Mouse (Mus musculus) MEL (cell line): ENCODE results near the gene Fanca.
A peak's percentile ranks its signal among the peaks of the same experiment; 100 is the strongest.

Source experiments
- BHLHE40 ChIP-seq: IDR thresholded peaks from 2 replicates; pipeline ENCODE4 v1.6.1; 2012; ENCODE audit warnings: low read depth, mild to moderate bottlenecking, inconsistent platforms, low read length, improper control_type of control experiment, borderline replicate concordance
- CTCF ChIP-seq, 3 experiments: IDR thresholded peaks in 2 of 3; conservative IDR thresholded peaks in 1 of 3; 2 replicates each; pipeline ENCODE4 v1.5.1; 2011 to 2012; ENCODE audit warnings: low read length in 3 of 3, low read depth in 2 of 3, mild to moderate bottlenecking in 2 of 3, improper control_type of control experiment in 1 of 3, inconsistent platforms in 1 of 3, mixed read lengths in 1 of 3, moderate library complexity in 1 of 3; ENCODE audit not compliant: control insufficient read depth in 1 of 3, insufficient read depth in 1 of 3, poor library complexity in 1 of 3, severe bottlenecking in 1 of 3
- E2F4 ChIP-seq: IDR thresholded peaks from 2 replicates; pipeline ENCODE4 v1.6.1; 2011; ENCODE audit warnings: low read depth, low read length, improper control_type of control experiment, borderline replicate concordance
- EP300 ChIP-seq, 2 experiments: IDR thresholded peaks; 2 replicates each; pipeline ENCODE4 v1.6.1; 2011; ENCODE audit warnings: improper control_type of control experiment in 2 of 2, low read length in 2 of 2, low read depth in 1 of 2, mild to moderate bottlenecking in 1 of 2
- GABPA ChIP-seq: IDR thresholded peaks from 2 replicates; pipeline ENCODE4 v1.6.1; 2012; ENCODE audit warnings: low read depth, mild to moderate bottlenecking, inconsistent platforms, low read length, improper control_type of control experiment, moderate library complexity
- MEF2A ChIP-seq: IDR thresholded peaks from 2 replicates; pipeline ENCODE4 v1.6.1; 2014; ENCODE audit warnings: low read depth, mild to moderate bottlenecking, inconsistent platforms, low read length, improper control_type of control experiment; ENCODE audit not compliant: poor library complexity, insufficient replicate concordance, severe bottlenecking; ENCODE audit errors: extremely low read depth
- POLR2A ChIP-seq, 2 experiments: IDR thresholded peaks; 2 replicates each; pipeline ENCODE4 v1.6.1; 2011 to 2012; ENCODE audit warnings: low read length in 2 of 2, mild to moderate bottlenecking in 2 of 2, control low read depth in 1 of 2, improper control_type of control experiment in 1 of 2, low read depth in 1 of 2, moderate library complexity in 1 of 2; ENCODE audit not compliant: control insufficient read depth in 1 of 2, insufficient read depth in 1 of 2, poor library complexity in 1 of 2
- RAD21 ChIP-seq: IDR thresholded peaks from 2 replicates; pipeline ENCODE4 v1.6.1; 2011; ENCODE audit warnings: mild to moderate bottlenecking, low read depth, low read length, improper control_type of control experiment
- TBP ChIP-seq: IDR thresholded peaks from 2 replicates; pipeline ENCODE4 v1.8.0; 2011; ENCODE audit warnings: low read depth, low read length, improper control_type of control experiment
- USF1 ChIP-seq: IDR thresholded peaks from 2 replicates; pipeline ENCODE4 v1.6.1; 2014; ENCODE audit warnings: low read depth, mild to moderate bottlenecking, inconsistent platforms, low read length, improper control_type of control experiment, moderate library complexity

GRCm38 (mm10) chr8:123255170-123255569 lies 63.2 kb downstream of the Fanca start:
- TF ChIP-seq EP300 (IDR thresholded peaks at IDR 0.05; ENCODE audit: low read depth in 1 of 2, low read length in 2 of 2): no peak
- TF ChIP-seq POLR2A (IDR thresholded peaks at IDR 0.05; ENCODE audit: control insufficient read depth in 1 of 2, insufficient read depth in 1 of 2, low read depth in 1 of 2, low read length in 2 of 2, poor library complexity in 1 of 2): no peak
- TF ChIP-seq MEF2A: no peak
- peak in 2 of 3 experiments; percentile 15 to 19; a peak in 3 of 6 replicates for TF ChIP-seq CTCF (IDR thresholded peaks at IDR 0.05 in 2 of 3, conservative IDR thresholded peaks at IDR 0.05 in 1 of 3; ENCODE audit: control insufficient read depth in 1 of 3, insufficient read depth in 1 of 3, low read depth in 2 of 3, low read length in 3 of 3, poor library complexity in 1 of 3, severe bottlenecking in 1 of 3)
- TF ChIP-seq BHLHE40: no peak
- TF ChIP-seq TBP: no peak
- no peak for TF ChIP-seq RAD21
- no peak for TF ChIP-seq GABPA
- TF ChIP-seq USF1: no peak
- no peak for TF ChIP-seq E2F4
